Mouse (Mus musculus): ENCODE measurements at regions not wholly inside any gene's neighbourhood (a gene's known extent, or its start where the extent isn't known, plus 50 kb on each side); places are given as distances from the start of the nearest gene placed in this dataset.
"Not testable (repeated sequence)": the region's sequence is repeated elsewhere in the genome, so short reads cannot be mapped to it uniquely, and the experiment has no call there.

- no peak overlapping the region for H3K9ac ChIP-seq
- H3K4me2 ChIP-seq (replicated peaks): no peak overlapping the region
- no peaks in the 10 kb centered on the region for H3K36me3 ChIP-seq
- no peaks in the 10 kb centered on the region for H3K9me3 ChIP-seq
- no peaks in the 10 kb centered on the region for H3K27me3 ChIP-seq
- 85% methylated on average over 5 of the region's 5 CpGs for WGBS
- H3K27ac ChIP-seq: no peak overlapping the region
- no peak overlapping the region for H3K4me3 ChIP-seq
- H3K4me1 ChIP-seq: no peaks in the 10 kb centered on the region
- ATAC-seq (ENCODE audit: low FRiP score, low read depth): no peak
These were observed 220.8 kb upstream of the Tusc1 start for GRCm38 (mm10) chr4:93555787-93556760.

- H3K4me1 ChIP-seq; H3K27ac ChIP-seq; ATAC-seq (ENCODE audit: low FRiP score, low read depth); H3K9ac ChIP-seq; H3K36me3 ChIP-seq; H3K27me3 ChIP-seq; H3K4me3 ChIP-seq; H3K4me2 ChIP-seq (replicated peaks); H3K9me3 ChIP-seq: not testable (repeated sequence)
- 83% methylated on average over 2 of the region's 2 CpGs for WGBS
These were observed 219.9 kb upstream of the Tusc1 start for GRCm38 (mm10) chr4:93555181-93555580.

- H3K9ac ChIP-seq: no peak overlapping the region
- WGBS: 79% methylated on average over 4 of the region's 4 CpGs
- H3K9me3 ChIP-seq: no peaks in the 10 kb centered on the region
- no peak for ATAC-seq (ENCODE audit: low FRiP score, low read depth)
- H3K4me3 ChIP-seq: no peak overlapping the region
- no peak overlapping the region for H3K4me2 ChIP-seq (replicated peaks)
- H3K27me3 ChIP-seq: no peaks in the 10 kb centered on the region
- no peak overlapping the region for H3K27ac ChIP-seq
- H3K36me3 ChIP-seq: no peaks in the 10 kb centered on the region
- H3K4me1 ChIP-seq: no peaks in the 10 kb centered on the region
These were observed 217.3 kb upstream of the Tusc1 start for GRCm38 (mm10) chr4:93552489-93553160.

- ATAC-seq (ENCODE audit: low FRiP score, low read depth): no peak
- no peak overlapping the region for H3K9ac ChIP-seq
- no peak overlapping the region for H3K27ac ChIP-seq
- H3K4me2 ChIP-seq (replicated peaks): no peak overlapping the region
- H3K9me3 ChIP-seq: no peaks in the 10 kb centered on the region
- H3K4me1 ChIP-seq: no peaks in the 10 kb centered on the region
- H3K27me3 ChIP-seq: no peaks in the 10 kb centered on the region
- no peak overlapping the region for H3K4me3 ChIP-seq
- no peaks in the 10 kb centered on the region for H3K36me3 ChIP-seq
These were observed 215.8 kb upstream of the Tusc1 start for GRCm38 (mm10) chr4:93551086-93551485.

- Histone ChIP-seq H3K36me3 (no peaks in the 10 kb centered on the region), H3K4me2 (replicated peaks) (no peak overlapping the region), H3K27me3 (no peaks in the 10 kb centered on the region), H3K9ac (no peak overlapping the region), H3K4me3 (no peak overlapping the region), H3K9me3 (0 out of 2 replicates have a peak, but pooled peaks cover 3% of the 10 kb centered on the region), H3K27ac (no peak overlapping the region), H3K4me1 (no peaks in the 10 kb centered on the region)
- no peak for ATAC-seq (ENCODE audit: low FRiP score, low read depth)
- 13% methylated on average over 4 of the region's 4 CpGs for WGBS
These were observed 205.3 kb upstream of the Tusc1 start for GRCm38 (mm10) chr4:93540588-93540987.

GRCm38 (mm10) chr4:93527382-93527781, 192.1 kb upstream of the Tusc1 start:
- Histone ChIP-seq H3K36me3 (no peaks in the 10 kb centered on the region), H3K27ac (no peak overlapping the region), H3K4me1 (no peaks in the 10 kb centered on the region), H3K27me3 (no peaks in the 10 kb centered on the region), H3K9me3 (no peaks in the 10 kb centered on the region), H3K4me2 (replicated peaks) (no peak overlapping the region), H3K4me3 (no peak overlapping the region), H3K9ac (no peak overlapping the region)
- WGBS: 73% methylated on average over 2 of the region's 2 CpGs
- no peak for ATAC-seq (ENCODE audit: low FRiP score, low read depth)

- H3K4me3 ChIP-seq: no peak overlapping the region
- H3K27ac ChIP-seq: no peak overlapping the region
- H3K9me3 ChIP-seq: no peaks in the 10 kb centered on the region
- no peaks in the 10 kb centered on the region for H3K4me1 ChIP-seq
- WGBS: 82% methylated on average over 5 of the region's 5 CpGs
- H3K4me2 ChIP-seq (replicated peaks): no peak overlapping the region
- no peak for ATAC-seq (ENCODE audit: low FRiP score, low read depth)
- H3K27me3 ChIP-seq: no peaks in the 10 kb centered on the region
- H3K36me3 ChIP-seq: no peaks in the 10 kb centered on the region
- H3K9ac ChIP-seq: no peak overlapping the region
These were observed 185.3 kb upstream of the Tusc1 start for GRCm38 (mm10) chr4:93520454-93521100.

- no peak overlapping the region for H3K9ac ChIP-seq
- H3K4me2 ChIP-seq (replicated peaks): no peak overlapping the region
- no peak overlapping the region for H3K4me3 ChIP-seq
- H3K27me3 ChIP-seq: no peaks in the 10 kb centered on the region
- no peaks in the 10 kb centered on the region for H3K36me3 ChIP-seq
- H3K9me3 ChIP-seq: no peaks in the 10 kb centered on the region
- H3K27ac ChIP-seq: no peak overlapping the region
- no peak for ATAC-seq (ENCODE audit: low FRiP score, low read depth)
- no peaks in the 10 kb centered on the region for H3K4me1 ChIP-seq
- WGBS: 86% methylated on average over 5 of the region's 5 CpGs
These were observed 183.6 kb upstream of the Tusc1 start for GRCm38 (mm10) chr4:93518925-93519324.

- 37% methylated on average over 1 of the region's 1 CpGs for WGBS
- no peaks in the 10 kb centered on the region for H3K4me1 ChIP-seq
- H3K9ac ChIP-seq: no peak overlapping the region
- H3K4me3 ChIP-seq: no peak overlapping the region
- H3K36me3 ChIP-seq: no peaks in the 10 kb centered on the region
- H3K9me3 ChIP-seq: no peaks in the 10 kb centered on the region
- ATAC-seq (ENCODE audit: low FRiP score, low read depth): no peak
- no peak overlapping the region for H3K4me2 ChIP-seq (replicated peaks)
- H3K27ac ChIP-seq: no peak overlapping the region
- no peaks in the 10 kb centered on the region for H3K27me3 ChIP-seq
These were observed 175.5 kb upstream of the Tusc1 start for GRCm38 (mm10) chr4:93510771-93511170.

GRCm38 (mm10) chr4:93496871-93497270, 161.6 kb upstream of the Tusc1 start:
- 84% methylated on average over 2 of the region's 2 CpGs for WGBS

GRCm38 (mm10) chr4:93494319-93494718, 159.0 kb upstream of the Tusc1 start:
- H3K4me3 ChIP-seq: no peak overlapping the region
- no peaks in the 10 kb centered on the region for H3K27me3 ChIP-seq
- H3K4me2 ChIP-seq (replicated peaks): no peak overlapping the region
- 90% methylated on average over 4 of the region's 4 CpGs for WGBS
- H3K9me3 ChIP-seq: no peaks in the 10 kb centered on the region
- H3K36me3 ChIP-seq: no peaks in the 10 kb centered on the region
- no peak overlapping the region for H3K9ac ChIP-seq
- ATAC-seq (ENCODE audit: low FRiP score, low read depth): no peak
- H3K4me1 ChIP-seq: no peaks in the 10 kb centered on the region
- no peak overlapping the region for H3K27ac ChIP-seq

More at GRCm38 (mm10) chr4:93496871-93497270, 161.6 kb upstream of the Tusc1 start:
- no peak overlapping the region for H3K4me3 ChIP-seq
- no peak overlapping the region for H3K27ac ChIP-seq
- no peak for ATAC-seq (ENCODE audit: low FRiP score, low read depth)
- H3K9ac ChIP-seq: no peak overlapping the region
- H3K4me1 ChIP-seq: no peaks in the 10 kb centered on the region
- no peaks in the 10 kb centered on the region for H3K9me3 ChIP-seq
- no peaks in the 10 kb centered on the region for H3K27me3 ChIP-seq
- H3K36me3 ChIP-seq: no peaks in the 10 kb centered on the region
- no peak overlapping the region for H3K4me2 ChIP-seq (replicated peaks)

- ATAC-seq (ENCODE audit: low FRiP score, low read depth): no peak
- Histone ChIP-seq H3K9me3 (no peaks in the 10 kb centered on the region), H3K9ac (no peak overlapping the region), H3K4me3 (no peak overlapping the region), H3K36me3 (no peaks in the 10 kb centered on the region), H3K27ac (no peak overlapping the region), H3K27me3 (no peaks in the 10 kb centered on the region), H3K4me2 (replicated peaks) (no peak overlapping the region), H3K4me1 (no peaks in the 10 kb centered on the region)
- WGBS: 78% methylated on average over 2 of the region's 2 CpGs
These were observed 158.6 kb upstream of the Tusc1 start for GRCm38 (mm10) chr4:93493905-93494304.
